Mouse (Mus musculus) E14TG2a.4 (cell line): ENCODE results near the gene Gm17359.

ENCODE experiments used
- H3K27me3 ChIP-seq: 2 replicates; pipeline ENCODE4 v1.6.1; 2014; ENCODE audit warnings: low read length, control low read depth; ENCODE audit not compliant: insufficient read depth
- H3K36me3 ChIP-seq: 2 replicates; pipeline ENCODE4 v1.6.1; 2014; ENCODE audit warnings: low read length, control low read depth; ENCODE audit not compliant: insufficient read depth
- H3K4me1 ChIP-seq: replicated peaks from 2 replicates; pipeline ENCODE4 v1.6.1; 2014; ENCODE audit warnings: low read depth, low read length, control low read depth
- H3K4me3 ChIP-seq: replicated peaks from 2 replicates; pipeline ENCODE4 v1.5.1; 2014; ENCODE audit warnings: mild to moderate bottlenecking, low read length
- H3K9me3 ChIP-seq: 2 replicates; pipeline ENCODE4 v1.6.1; 2014; ENCODE audit warnings: low read length, control low read depth
- CTCF ChIP-seq: conservative IDR thresholded peaks from 2 replicates; pipeline ENCODE4 v1.5.1; 2014; ENCODE audit warnings: low read length
- NANOG ChIP-seq: IDR thresholded peaks from 2 replicates; pipeline ENCODE4 v1.6.1; 2014; ENCODE audit warnings: borderline replicate concordance, low read length, mixed read lengths
- POU5F1 ChIP-seq: IDR thresholded peaks from 2 replicates; pipeline ENCODE4 v1.6.1; 2014; ENCODE audit warnings: low read length, borderline replicate concordance

Gene Gm17359

DNA sequence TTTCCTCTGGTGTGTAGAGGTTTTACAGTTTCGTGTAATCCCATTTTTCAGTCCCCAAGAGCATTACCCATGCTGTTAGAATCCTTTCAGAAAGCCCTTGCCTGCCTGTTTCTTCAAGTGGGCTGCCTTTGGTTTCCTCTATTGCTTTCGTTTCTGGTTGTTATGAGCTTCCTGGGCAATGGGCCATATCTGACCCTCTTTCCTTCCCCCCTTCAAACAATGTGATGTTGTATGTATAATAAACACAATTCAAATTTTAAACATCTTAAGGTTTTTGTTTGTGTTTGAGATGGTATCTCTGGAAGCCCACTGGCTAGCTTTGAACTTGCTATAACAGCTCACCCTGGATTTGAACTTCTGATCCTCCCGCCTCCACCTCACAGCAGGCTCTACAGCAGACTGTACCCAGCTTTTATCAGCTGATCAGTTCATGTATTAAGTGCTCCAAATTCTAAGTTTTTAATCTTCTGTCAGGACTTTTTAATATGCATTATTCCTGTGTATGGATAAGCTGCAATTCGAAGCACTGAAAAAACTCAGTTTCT, 34.0 kb downstream of the Gm17359 start:
- no peaks in the 10 kb centered on the region for H3K9me3 ChIP-seq
- H3K4me3 ChIP-seq: no peak overlapping the region
- H3K4me1 ChIP-seq: no peaks in the 10 kb centered on the region
- H3K27me3 ChIP-seq: no peaks in the 10 kb centered on the region
- no peaks in the 10 kb centered on the region for H3K36me3 ChIP-seq
- TF ChIP-seq NANOG (no peak), CTCF (no peak), POU5F1 (no peak)

DNA sequence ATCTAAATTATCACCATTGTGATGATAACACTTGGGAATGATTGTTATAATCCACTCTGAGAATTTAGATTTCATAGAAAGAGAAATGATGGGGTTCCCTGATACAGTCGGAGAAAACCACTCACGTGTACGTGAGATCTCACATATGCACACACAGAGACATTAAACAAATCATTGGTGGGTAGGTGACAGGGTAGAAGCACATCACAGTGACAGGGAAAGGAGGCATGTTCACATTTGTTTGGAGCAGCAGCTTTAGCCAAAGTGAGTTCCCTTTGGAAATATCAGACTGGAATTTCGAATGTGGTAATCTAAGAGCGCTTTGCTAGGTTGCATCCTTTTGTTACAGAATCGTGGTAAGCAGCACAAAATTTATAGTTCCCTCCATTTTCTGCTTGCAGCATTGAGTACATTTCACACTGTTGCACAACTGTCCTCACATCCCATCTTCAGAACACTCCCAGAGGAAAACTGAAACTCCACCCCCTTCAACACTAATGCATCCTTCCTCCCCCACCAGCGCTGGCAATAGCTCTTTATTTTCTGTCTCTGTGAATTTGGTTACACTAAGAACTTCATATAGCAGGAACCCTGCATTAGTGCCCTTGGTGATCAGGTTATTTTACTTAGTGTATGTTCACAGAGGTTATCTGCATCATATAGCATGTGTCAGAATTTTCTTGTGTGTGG, 35.2 kb downstream of the Gm17359 start:
- no peaks in the 10 kb centered on the region for H3K4me1 ChIP-seq
- no peaks in the 10 kb centered on the region for H3K36me3 ChIP-seq
- H3K27me3 ChIP-seq: no peaks in the 10 kb centered on the region
- TF ChIP-seq NANOG (no peak), POU5F1 (no peak), CTCF (no peak)
- H3K9me3 ChIP-seq: no peaks in the 10 kb centered on the region
- no peak overlapping the region for H3K4me3 ChIP-seq

DNA sequence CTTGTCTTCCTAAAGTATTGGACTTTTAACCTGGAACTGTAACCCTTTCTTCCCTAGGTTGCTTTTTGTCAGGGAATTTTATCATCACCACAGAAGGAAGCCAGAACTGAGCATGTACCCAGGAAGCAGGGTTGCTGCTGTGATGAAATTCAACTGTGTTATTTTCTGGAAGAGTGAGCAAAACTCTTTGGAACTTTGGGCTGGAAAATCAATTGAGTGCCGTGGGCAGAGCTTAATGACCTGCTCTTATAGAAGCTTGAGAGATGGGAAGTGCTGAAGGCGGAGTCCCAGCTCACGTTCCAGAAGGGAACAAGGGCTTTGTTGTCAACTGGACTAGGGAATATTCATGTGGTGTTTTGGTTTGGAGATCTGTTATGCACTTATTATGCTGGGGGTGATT, 37.5 kb downstream of the Gm17359 start:
- TF ChIP-seq NANOG (no peak), POU5F1 (no peak), CTCF (no peak)
- Histone ChIP-seq H3K4me1 (no peaks in the 10 kb centered on the region), H3K36me3 (no peaks in the 10 kb centered on the region), H3K4me3 (no peak overlapping the region), H3K9me3 (no peaks in the 10 kb centered on the region), H3K27me3 (no peaks in the 10 kb centered on the region)

DNA sequence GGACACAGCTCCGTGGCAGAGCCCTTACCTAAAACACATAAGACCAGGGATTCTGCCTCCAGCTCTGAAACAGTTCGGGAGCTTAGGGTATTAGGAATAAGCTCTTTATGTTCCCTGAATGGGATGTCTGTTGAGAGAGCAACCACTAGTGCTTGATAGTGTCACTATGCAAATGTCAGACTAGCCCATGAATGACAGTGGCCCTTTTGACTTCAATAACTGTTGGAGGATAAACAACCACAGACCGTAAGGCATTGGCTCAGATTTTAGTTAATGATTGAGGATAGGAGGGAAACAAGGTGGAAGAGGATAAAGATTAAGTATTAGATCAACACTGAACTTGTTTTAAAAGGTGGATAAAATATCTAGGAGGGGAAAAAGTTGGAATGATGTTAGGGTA, 41.6 kb downstream of the Gm17359 start:
- no peaks in the 10 kb centered on the region for H3K4me1 ChIP-seq
- H3K4me3 ChIP-seq: no peak overlapping the region
- no peak for TF ChIP-seq POU5F1
- TF ChIP-seq CTCF: no peak
- no peak for TF ChIP-seq NANOG
- H3K27me3 ChIP-seq: peaks cover 18% of the 10 kb centered on the region
- H3K36me3 ChIP-seq: no peaks in the 10 kb centered on the region
- H3K9me3 ChIP-seq: no peaks in the 10 kb centered on the region

DNA sequence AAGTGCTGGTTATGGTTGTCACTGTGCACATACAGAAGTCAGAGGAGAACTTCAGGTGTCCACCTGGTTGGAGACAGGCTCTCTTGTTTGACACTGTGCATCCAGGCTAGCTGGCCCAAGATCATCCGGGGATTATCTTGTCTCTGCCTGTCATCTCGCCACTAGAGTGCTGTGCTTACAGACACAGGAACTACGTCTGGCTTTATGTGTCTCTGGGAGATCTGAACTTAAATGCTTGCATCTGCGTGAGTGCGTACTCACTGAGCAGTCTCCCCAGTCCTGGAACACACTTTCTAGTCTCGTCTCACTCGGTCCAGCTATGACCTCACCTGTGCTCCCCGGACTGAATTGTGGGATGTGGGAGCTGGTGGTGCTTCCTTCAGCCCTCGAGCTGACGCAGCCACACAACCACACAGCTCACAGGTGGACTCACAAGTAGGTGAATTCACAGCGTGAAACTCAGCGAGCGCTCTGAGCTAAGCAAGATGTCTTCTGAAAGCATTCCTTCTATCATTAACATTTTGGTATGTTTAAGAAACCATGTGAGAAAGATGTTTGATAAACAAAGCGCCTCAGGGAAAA, 42.9 kb downstream of the Gm17359 start:
- H3K9me3 ChIP-seq: no peaks in the 10 kb centered on the region
- H3K27me3 ChIP-seq: peaks cover 24% of the 10 kb centered on the region
- H3K36me3 ChIP-seq: no peaks in the 10 kb centered on the region
- H3K4me3 ChIP-seq: no peak overlapping the region
- H3K4me1 ChIP-seq: no peaks in the 10 kb centered on the region
- TF ChIP-seq POU5F1 (no peak), CTCF (no peak), NANOG (no peak)

DNA sequence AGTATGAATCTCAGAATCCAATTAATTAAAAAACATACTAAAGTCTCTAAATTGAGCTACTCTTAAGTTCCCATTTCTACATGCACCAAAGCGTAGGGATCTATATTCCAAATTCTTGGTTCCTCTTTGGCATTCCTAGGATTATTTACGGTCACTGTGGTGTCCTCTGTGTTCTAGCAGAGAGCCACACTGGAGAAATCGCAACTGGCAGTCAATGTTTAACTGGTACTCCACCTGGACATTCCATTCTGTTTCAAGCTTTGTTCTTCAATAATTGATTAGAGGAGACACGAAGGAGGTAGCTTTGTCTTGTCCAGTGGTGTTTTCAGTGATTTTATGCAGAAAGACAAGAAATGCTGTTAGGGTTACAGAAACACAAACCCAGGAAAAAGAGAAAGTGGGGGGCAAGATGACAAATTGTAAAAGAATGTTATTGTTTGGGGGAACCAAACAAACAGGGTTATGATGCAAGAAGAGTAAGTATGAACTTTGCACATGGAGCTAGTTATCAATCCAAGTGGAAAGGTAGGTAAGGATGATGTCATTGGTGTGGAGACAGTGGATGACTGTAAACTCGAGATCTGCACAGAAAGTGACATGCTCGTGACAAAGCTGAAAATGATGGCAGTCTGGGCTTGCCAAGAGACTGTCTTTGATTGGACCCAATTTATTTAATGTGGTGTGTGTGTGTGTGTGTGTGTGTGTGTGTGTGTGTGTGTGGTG, 43.6 kb downstream of the Gm17359 start:
- no peaks in the 10 kb centered on the region for H3K9me3 ChIP-seq
- no peaks in the 10 kb centered on the region for H3K36me3 ChIP-seq
- peaks cover 25% of the 10 kb centered on the region for H3K27me3 ChIP-seq
- TF ChIP-seq POU5F1: no peak
- TF ChIP-seq CTCF: no peak
- TF ChIP-seq NANOG: no peak
- H3K4me1 ChIP-seq: no peaks in the 10 kb centered on the region; the same call in 1 of the 2 replicates
- H3K4me3 ChIP-seq: no peak overlapping the region

DNA sequence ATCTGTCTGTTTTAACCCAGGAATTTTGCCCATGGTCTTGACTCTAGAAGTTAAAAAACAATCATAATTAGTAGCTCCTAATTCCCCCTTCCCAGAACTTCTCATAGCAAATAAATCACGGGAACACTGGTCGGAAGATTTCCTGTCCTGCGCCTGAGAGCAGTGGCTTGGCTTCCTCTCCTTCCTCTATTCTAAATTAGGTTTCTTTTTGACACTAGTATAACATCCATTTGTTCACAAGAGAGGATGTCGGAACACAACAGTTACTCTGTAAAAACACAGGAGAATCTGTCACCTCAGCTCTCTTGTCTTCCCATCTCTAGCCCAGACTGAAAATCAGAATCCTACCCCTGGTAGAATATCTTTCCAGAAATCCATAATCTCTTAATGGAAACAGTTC, 44.9 kb downstream of the Gm17359 start:
- Histone ChIP-seq H3K4me1 (peaks cover 6% of the 10 kb centered on the region), H3K27me3 (peaks cover 30% of the 10 kb centered on the region), H3K9me3 (0 out of 2 replicates have a peak, but pooled peaks cover 3% of the 10 kb centered on the region), H3K4me3 (no peak overlapping the region), H3K36me3 (no peaks in the 10 kb centered on the region)
- no peak for TF ChIP-seq NANOG
- no peak for TF ChIP-seq POU5F1
- no peak for TF ChIP-seq CTCF

DNA sequence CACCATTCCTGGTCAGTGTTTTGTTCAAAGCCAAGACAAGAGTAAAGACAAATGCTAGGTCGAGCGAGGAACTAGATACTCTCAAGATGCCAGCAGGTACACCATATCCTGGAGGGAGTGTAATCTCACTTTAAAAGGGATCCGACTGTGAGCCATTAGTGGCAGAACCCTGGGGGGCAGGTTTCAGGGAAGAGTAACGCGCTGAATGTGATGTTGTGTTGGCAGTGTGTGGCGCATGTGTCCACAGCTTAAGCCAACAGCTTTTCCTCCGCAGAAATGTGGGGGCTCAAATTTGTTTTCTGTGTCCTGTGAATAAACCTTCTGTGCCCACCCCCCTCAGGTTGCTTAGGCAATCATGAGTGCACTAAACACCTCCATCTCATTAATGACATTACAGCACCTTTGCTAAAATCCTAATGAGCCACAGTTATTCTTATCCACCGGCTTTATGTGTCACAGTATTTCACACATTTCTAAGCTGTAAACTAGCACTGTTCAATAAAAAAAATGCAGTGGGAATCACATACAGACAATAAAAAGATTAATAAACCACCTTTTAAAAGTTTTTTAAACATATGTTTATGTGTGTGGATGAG, 49.1 kb downstream of the Gm17359 start:
- 0 out of 2 replicates have a peak, but pooled peaks cover 8% of the 10 kb centered on the region for H3K9me3 ChIP-seq

More for the DNA sequence above, 49.1 kb downstream of the Gm17359 start:
- peak; percentile 79 for TF ChIP-seq NANOG
- no peak for TF ChIP-seq CTCF
- no peak for TF ChIP-seq POU5F1
- no peaks in the 10 kb centered on the region for H3K36me3 ChIP-seq
- no peak overlapping the region for H3K4me3 ChIP-seq
- H3K27me3 ChIP-seq: peaks cover 37% of the 10 kb centered on the region
- peaks cover 6% of the 10 kb centered on the region for H3K4me1 ChIP-seq
